ENCODE assay signal across 27 mouse cellular contexts in the genomic region with DNA sequence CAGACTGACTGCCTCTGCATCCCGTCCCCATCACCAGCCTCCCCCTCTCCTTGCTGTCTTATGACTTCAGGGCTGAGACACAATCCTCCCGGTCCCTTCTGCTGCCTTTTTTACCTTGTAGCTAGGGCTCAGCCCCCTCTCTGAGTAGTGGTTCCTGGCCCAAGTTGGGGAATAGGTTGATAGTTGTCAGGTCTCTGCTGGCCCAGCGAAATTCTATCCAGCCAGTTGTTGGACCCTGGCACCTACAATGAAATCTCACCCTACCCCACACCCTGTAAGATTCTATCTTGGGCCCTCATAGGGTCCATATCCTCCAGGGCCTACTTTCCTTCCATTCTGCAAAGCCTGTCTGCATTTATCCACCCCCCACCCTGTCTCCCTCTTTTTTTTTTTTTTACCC. TPM values are rescaled to one million over a fixed set of nuclear protein-coding genes. Genes with fewer than 3 reads are reported as not detected.
DNase-seq lines count a peak whose midpoint lies in the region; ATAC-seq and TF ChIP-seq lines count a peak whose summit lies in the region.
"Had no signal": no experiment of that assay in that cellular context is flagged by ENCODE, and none has a peak within 500 bp of the region (broad histone marks: within the 10 kb centered on the region; RNA-seq: fewer than 3 reads in every experiment).

No protein-coding gene starts in this region.

- DNase-seq in gastrocnemius, adult 2 months = peak; percentile 78
- DNase-seq in gastrocnemius, postnatal 14 days = no peak
- no peak for DNase-seq in liver, embryonic 11.5 days (ENCODE audit: low spot score)
- no peak for DNase-seq in liver, postnatal 0 days
- no peak for DNase-seq in liver, embryonic 13.5 days
- DNase-seq in skeletal muscle tissue, adult 2 months (ENCODE audit: low read depth, low spot score) = peak; percentile 73
- DNase-seq in kidney, adult 18-20 months = no peak
- DNase-seq: cerebellum, adult 11 months; heart, postnatal 4 days; kidney, postnatal 36 days; spleen, adult 18-20 months had no signal

- peaks cover 45% of the 10 kb centered on the region for H3K4me1 ChIP-seq in liver, embryonic 11.5 days (replicated peaks; ENCODE audit: control insufficient read depth, insufficient read depth, low read length)
- H3K4me1 ChIP-seq in liver, postnatal 0 days (ENCODE audit: insufficient read depth) = peaks cover 22% of the 10 kb centered on the region
- peaks cover 71% of the 10 kb centered on the region for H3K4me1 ChIP-seq in liver, embryonic 13.5 days (replicated peaks)
- H3K4me1 ChIP-seq: embryonic facial prominence, embryonic 12.5 days; kidney, embryonic 15.5 days; limb, embryonic 10.5 days; neural tube, embryonic 12.5 days had no signal

- H3K9ac ChIP-seq in liver, embryonic 11.5 days (ENCODE audit: low read depth, low read length) = no peak overlapping the region
- no peak overlapping the region for H3K9ac ChIP-seq in liver, postnatal 0 days (replicated peaks)
- peak overlapping the region; percentile 43; the same call in 1 of the 2 replicates for H3K9ac ChIP-seq in liver, embryonic 13.5 days
- H3K9ac ChIP-seq: embryonic facial prominence, embryonic 12.5 days; forebrain, embryonic 13.5 days; kidney, embryonic 15.5 days; neural tube, embryonic 12.5 days had no signal

- ATAC-seq in liver, embryonic 11.5 days (replicated peaks; ENCODE audit: low FRiP score) = no peak
- no peak for ATAC-seq in liver, postnatal 0 days
- no peak for ATAC-seq in liver, embryonic 13.5 days (ENCODE audit: low read depth)
- ATAC-seq: intestine, postnatal 0 days; lung, postnatal 0 days; Patski had no signal

- H3K27ac ChIP-seq in gastrocnemius, adult 2 months = peak overlapping the region; percentile 94
- H3K27ac ChIP-seq in liver, embryonic 11.5 days (ENCODE audit: low read depth, low read length) = peak overlapping the region; percentile 33; the same call in 1 of the 2 replicates
- H3K27ac ChIP-seq in liver, postnatal 0 days (ENCODE audit: low read depth) = no peak overlapping the region
- peak overlapping the region; percentile 96 for H3K27ac ChIP-seq in liver, embryonic 13.5 days
- H3K27ac ChIP-seq: embryonic facial prominence, embryonic 12.5 days; kidney, embryonic 15.5 days; limb, embryonic 10.5 days; macrophage; neural tube, embryonic 12.5 days had no signal

- peak overlapping the region; percentile 7 for H3K4me3 ChIP-seq in gastrocnemius, adult 2 months
- H3K4me3 ChIP-seq in liver, embryonic 11.5 days (ENCODE audit: low read depth, low read length) = no peak overlapping the region
- no peak overlapping the region for H3K4me3 ChIP-seq in liver, postnatal 0 days (ENCODE audit: low read depth, low read length)
- no peak overlapping the region for H3K4me3 ChIP-seq in liver, embryonic 13.5 days (replicated peaks)
- H3K4me3 ChIP-seq: embryonic facial prominence, embryonic 12.5 days; forebrain, embryonic 13.5 days; heart, embryonic 10.5 days; kidney, embryonic 15.5 days; limb, embryonic 10.5 days; midbrain, embryonic 10.5 days; neural tube, embryonic 12.5 days had no signal

- TF ChIP-seq CTCF in gastrocnemius, adult 2 months (IDR thresholded peaks at IDR 0.05) = no peak
- no peak for TF ChIP-seq CTCF in liver, postnatal 0 days (IDR thresholded peaks at IDR 0.05; ENCODE audit: low read depth)

- intact Hi-C loops in gastrocnemius, adult 2 months (cut with DNase I) = no loop called here
- intact Hi-C loops in gastrocnemius, postnatal 14 days (cut with DNase I; ENCODE audit: low total_unique reads) = no loop called here

- no peaks in the 10 kb centered on the region for H3K9me3 ChIP-seq in liver, embryonic 11.5 days (ENCODE audit: control insufficient read depth, low read length)
- H3K9me3 ChIP-seq in liver, postnatal 0 days (ENCODE audit: low read length) = no peaks in the 10 kb centered on the region
- H3K9me3 ChIP-seq in liver, embryonic 13.5 days (replicated peaks) = no peaks in the 10 kb centered on the region
- H3K9me3 ChIP-seq: embryonic facial prominence, embryonic 12.5 days; forebrain, embryonic 13.5 days; heart, embryonic 10.5 days; kidney, embryonic 15.5 days; limb, embryonic 10.5 days; midbrain, embryonic 10.5 days; neural tube, embryonic 12.5 days had no signal

- no peak overlapping the region for H3K4me2 ChIP-seq in liver, embryonic 11.5 days
- H3K4me2 ChIP-seq in liver, postnatal 0 days (ENCODE audit: low read depth, low read length) = no peak overlapping the region
- H3K4me2 ChIP-seq in liver, embryonic 13.5 days = peak overlapping the region; percentile 62; the same call in 1 of the 2 replicates
- H3K4me2 ChIP-seq: embryonic facial prominence, embryonic 12.5 days; forebrain, embryonic 13.5 days; kidney, embryonic 15.5 days; neural tube, embryonic 12.5 days had no signal

- no peaks in the 10 kb centered on the region for H3K27me3 ChIP-seq in liver, embryonic 11.5 days (replicated peaks; ENCODE audit: control insufficient read depth, insufficient read depth, low read length)
- no peaks in the 10 kb centered on the region for H3K27me3 ChIP-seq in liver, postnatal 0 days (ENCODE audit: insufficient read depth, low read length)
- no peaks in the 10 kb centered on the region for H3K27me3 ChIP-seq in liver, embryonic 13.5 days
- H3K27me3 ChIP-seq: embryonic facial prominence, embryonic 12.5 days; forebrain, embryonic 13.5 days; kidney, embryonic 15.5 days; neural tube, embryonic 12.5 days; Patski had no signal

- peaks cover 43% of the 10 kb centered on the region for H3K36me3 ChIP-seq in liver, embryonic 11.5 days (ENCODE audit: control insufficient read depth, insufficient read depth, low read length)
- peaks cover 51% of the 10 kb centered on the region for H3K36me3 ChIP-seq in liver, postnatal 0 days (replicated peaks; ENCODE audit: insufficient read depth, low read length)
- H3K36me3 ChIP-seq in liver, embryonic 13.5 days = peaks cover 73% of the 10 kb centered on the region

- no peak for TF ChIP-seq EP300 in liver, postnatal 0 days (IDR thresholded peaks at IDR 0.05; ENCODE audit: low read depth)

- 81% methylated on average over 3 of the region's 3 CpGs for WGBS in liver, embryonic 11.5 days
- 79% methylated on average over 3 of the region's 3 CpGs for WGBS in liver, postnatal 0 days (ENCODE audit: insufficient replicate concordance)
- WGBS in liver, embryonic 13.5 days (ENCODE audit: insufficient replicate concordance) = 76% methylated on average over 3 of the region's 3 CpGs

RNA-seq across cellular contexts. Expression of a gene that starts 11.3 kb away (rescaled TPM):
- total RNA-seq in gastrocnemius, adult 2 months (2021) = 10 to 100 TPM; 12.9 to 16.5 TPM
- 10 to 100 TPM; 15.2 to 22.7 TPM for total RNA-seq in gastrocnemius, postnatal 14 days (2021)
- polyA plus RNA-seq in liver, embryonic 11.5 days (2014; fragmentation: Nextera tagmentation; extraction: Ambion mirVana) = 196 and 198 TPM in 2 replicates
- polyA plus RNA-seq in liver, postnatal 0 days (2015; fragmentation: Nextera tagmentation; extraction: Ambion mirVana) = 32.6 and 33.5 TPM in 2 replicates
- 83.0 and 90.4 TPM in 2 replicates for polyA plus RNA-seq in liver, embryonic 13.5 days (2015; fragmentation: Nextera tagmentation; extraction: Ambion mirVana)

RNA-seq across cellular contexts. Expression of a gene that starts 11.4 kb away (rescaled TPM):
- total RNA-seq in gastrocnemius, adult 2 months (2021) = 1 to 10 TPM; 3.2 to 3.4 TPM
- total RNA-seq in gastrocnemius, postnatal 14 days (2021) = 1 to 10 TPM; 3.5 to 4.0 TPM
- 33.7 and 39.3 TPM in 2 replicates for polyA plus RNA-seq in liver, embryonic 11.5 days (2014; fragmentation: Nextera tagmentation; extraction: Ambion mirVana)
- 8.1 and 10.0 TPM in 2 replicates for polyA plus RNA-seq in liver, postnatal 0 days (2015; fragmentation: Nextera tagmentation; extraction: Ambion mirVana)
- 23.1 and 23.7 TPM in 2 replicates for polyA plus RNA-seq in liver, embryonic 13.5 days (2015; fragmentation: Nextera tagmentation; extraction: Ambion mirVana)

RNA-seq across cellular contexts. Expression of a gene that starts 14.3 kb away (rescaled TPM):
- total RNA-seq in gastrocnemius, adult 2 months (2021) = 100 to 1,000 TPM; 271 to 389 TPM
- total RNA-seq in gastrocnemius, postnatal 14 days (2021) = 100 to 1,000 TPM; 384 to 403 TPM
- polyA plus RNA-seq in liver, embryonic 11.5 days (2014; fragmentation: Nextera tagmentation; extraction: Ambion mirVana) = 76.2 and 79.5 TPM in 2 replicates
- 4.0 and 5.3 TPM in 2 replicates for polyA plus RNA-seq in liver, postnatal 0 days (2015; fragmentation: Nextera tagmentation; extraction: Ambion mirVana)
- polyA plus RNA-seq in liver, embryonic 13.5 days (2015; fragmentation: Nextera tagmentation; extraction: Ambion mirVana) = 21.7 and 30.8 TPM in 2 replicates
- polyA plus RNA-seq: macrophage had no signal

RNA-seq across cellular contexts. Expression of a gene that starts 26.3 kb away (rescaled TPM):
- total RNA-seq in gastrocnemius, adult 2 months (2021) = not detected
- total RNA-seq in gastrocnemius, postnatal 14 days (2021) = under 1 TPM; 0.38 to 0.47 TPM
- polyA plus RNA-seq in liver, embryonic 11.5 days (2014; fragmentation: Nextera tagmentation; extraction: Ambion mirVana) = 42.9 and 43.8 TPM in 2 replicates
- 4.3 and 4.7 TPM in 2 replicates for polyA plus RNA-seq in liver, postnatal 0 days (2015; fragmentation: Nextera tagmentation; extraction: Ambion mirVana)
- polyA plus RNA-seq in liver, embryonic 13.5 days (2015; fragmentation: Nextera tagmentation; extraction: Ambion mirVana) = 33.4 and 34.8 TPM in 2 replicates
- total RNA-seq: adrenal gland, adult 18-20 months; ES-E14; heart, postnatal 4 days; liver, adult 2 months had no signal
- polyA plus RNA-seq: embryonic facial prominence, embryonic 12.5 days; forebrain, embryonic 13.5 days; gonadal fat pad, adult 2 months; intestine, postnatal 0 days; limb, embryonic 10.5 days; lung, postnatal 0 days; macrophage; midbrain, embryonic 10.5 days; neural tube, embryonic 12.5 days; Patski; urinary bladder, adult 2 months had no signal

RNA-seq across cellular contexts. Expression of a gene that starts 30.4 kb away (rescaled TPM):
- 1 to 10 TPM; 2.6 to 3.2 TPM for total RNA-seq in gastrocnemius, adult 2 months (2021)
- 1 to 10 TPM; 4.9 to 5.0 TPM for total RNA-seq in gastrocnemius, postnatal 14 days (2021)
- polyA plus RNA-seq in liver, embryonic 11.5 days (2014; fragmentation: Nextera tagmentation; extraction: Ambion mirVana) = 16.7 and 18.0 TPM in 2 replicates
- polyA plus RNA-seq in liver, postnatal 0 days (2015; fragmentation: Nextera tagmentation; extraction: Ambion mirVana) = 15.2 and 18.7 TPM in 2 replicates
- polyA plus RNA-seq in liver, embryonic 13.5 days (2015; fragmentation: Nextera tagmentation; extraction: Ambion mirVana) = 11.6 and 12.3 TPM in 2 replicates

Comparison
In these comparisons a context has a peak if more than half of its experiments do, and no peak if none do; other contexts are left out.
1. DNase-seq: peak in gastrocnemius, adult 2 months (single experiment) and skeletal muscle tissue, adult 2 months (single experiment); none in gastrocnemius, postnatal 14 days (single experiment), liver, embryonic 11.5 days (single experiment), liver, postnatal 0 days (single experiment), liver, embryonic 13.5 days (single experiment) and kidney, adult 18-20 months (single experiment).